Mouse (Mus musculus) limb, embryonic 13.5 days (tissue): ENCODE data around the gene Kcnj12. TPM values are rescaled to one million over a fixed set of nuclear protein-coding genes. Genes with fewer than 3 reads are reported as not detected.

Source experiments
- ATAC-seq: fragments of 200-750 bp; cut with Nextera tagmentation; 2 replicates; pipeline ENCODE4 v1.8.0; 2017; ENCODE audit warnings: low read depth, moderate number of reproducible peaks, moderate TSS enrichment; ENCODE audit not compliant: low FRiP score
- H3K27ac ChIP-seq: fragments of 300-500 bp; sonication (generic); 2 replicates; pipeline ENCODE4 v1.5.1; 2015; ENCODE audit warnings: inconsistent platforms, mild to moderate bottlenecking, moderate library complexity
- H3K27me3 ChIP-seq: fragments of 300-500 bp; sonication (generic); 2 replicates; pipeline ENCODE4 v1.6.1; 2015; ENCODE audit warnings: mild to moderate bottlenecking, inconsistent platforms
- H3K36me3 ChIP-seq: fragments of 300-500 bp; sonication (generic); 2 replicates; pipeline ENCODE4 v1.6.1; 2015; ENCODE audit warnings: inconsistent platforms, mild to moderate bottlenecking, moderate library complexity
- H3K4me1 ChIP-seq: fragments of 300-500 bp; sonication (generic); 2 replicates; pipeline ENCODE4 v1.6.1; 2015; ENCODE audit warnings: inconsistent platforms
- H3K4me2 ChIP-seq: fragments of 300-500 bp; sonication (generic); replicated peaks from 2 replicates; pipeline ENCODE4 v1.6.1; 2015; ENCODE audit warnings: inconsistent platforms, mild to moderate bottlenecking, moderate library complexity
- H3K4me3 ChIP-seq: fragments of 300-500 bp; sonication (generic); 2 replicates; pipeline ENCODE4 v1.5.1; 2015; ENCODE audit warnings: moderate library complexity, mild to moderate bottlenecking, inconsistent platforms
- H3K9ac ChIP-seq: fragments of 300-500 bp; sonication (generic); 2 replicates; pipeline ENCODE4 v1.6.1; 2015; ENCODE audit warnings: mild to moderate bottlenecking, inconsistent platforms
- H3K9me3 ChIP-seq: fragments of 300-500 bp; sonication (generic); 2 replicates; pipeline ENCODE4 v1.6.1; 2016; ENCODE audit warnings: inconsistent platforms
- WGBS: fragments of 180-500 bp; shearing (Covaris S2); methylation state at CpG from one replicate; pipeline ENCODE4 v1.1.7; 2015; 5-methylcytosine and 5-hydroxymethylcytosine counted together
- polyA plus RNA-seq: library from polyadenylated mRNA; unstranded; fragments of >200 nt; fragmentation: Nextera tagmentation; extraction: Ambion mirVana; gene quantifications from 2 replicates; pipeline ENCODE4 v1.2.1, GENCODE M21; 2015

Gene Kcnj12
- polyA plus RNA-seq, 1 experiment from 2014 or later: 0.14 TPM

GRCm38 (mm10) chr11:61108911-61109361, 86.6 kb downstream of the Kcnj12 start:
- WGBS: 91% methylated on average over 12 of the region's 12 CpGs
- H3K27ac ChIP-seq: no peak overlapping the region
- H3K9ac ChIP-seq: no peak overlapping the region
- H3K4me3 ChIP-seq: no peak overlapping the region
- no peak for ATAC-seq
- H3K4me2 ChIP-seq: no peak overlapping the region
- H3K9me3 ChIP-seq: no peaks in the 10 kb centered on the region
- no peaks in the 10 kb centered on the region for H3K27me3 ChIP-seq
- H3K36me3 ChIP-seq: no peaks in the 10 kb centered on the region
- H3K4me1 ChIP-seq: no peaks in the 10 kb centered on the region

- no peaks in the 10 kb centered on the region for H3K36me3 ChIP-seq
- H3K4me1 ChIP-seq: no peaks in the 10 kb centered on the region
- H3K27me3 ChIP-seq: no peaks in the 10 kb centered on the region
- no peak for ATAC-seq
- no peak overlapping the region for H3K4me3 ChIP-seq
- H3K9me3 ChIP-seq: no peaks in the 10 kb centered on the region
- no peak overlapping the region for H3K27ac ChIP-seq
- no peak overlapping the region for H3K4me2 ChIP-seq
- 84% methylated on average over 6 of the region's 6 CpGs for WGBS
- H3K9ac ChIP-seq: no peak overlapping the region
Measured at GRCm38 (mm10) chr11:61109707-61110106, 87.3 kb downstream of the Kcnj12 start.

- Histone ChIP-seq H3K27ac (no peak overlapping the region), H3K4me2 (no peak overlapping the region), H3K9ac (no peak overlapping the region), H3K4me3 (no peak overlapping the region), H3K9me3 (no peaks in the 10 kb centered on the region), H3K27me3 (no peaks in the 10 kb centered on the region), H3K36me3 (no peaks in the 10 kb centered on the region), H3K4me1 (no peaks in the 10 kb centered on the region)
- ATAC-seq: no peak
- 80% methylated on average over 10 of the region's 10 CpGs for WGBS
Measured at GRCm38 (mm10) chr11:61110113-61110512, 87.7 kb downstream of the Kcnj12 start.

- no peak overlapping the region for H3K4me2 ChIP-seq
- H3K4me1 ChIP-seq: no peaks in the 10 kb centered on the region
- no peak overlapping the region for H3K4me3 ChIP-seq
- H3K27ac ChIP-seq: no peak overlapping the region
- no peak overlapping the region for H3K9ac ChIP-seq
- no peaks in the 10 kb centered on the region for H3K27me3 ChIP-seq
- H3K36me3 ChIP-seq: no peaks in the 10 kb centered on the region
- WGBS: 47% methylated on average over 1 of the region's 1 CpGs
- no peak for ATAC-seq
- H3K9me3 ChIP-seq: no peaks in the 10 kb centered on the region
Measured at GRCm38 (mm10) chr11:61110928-61111327, 88.6 kb downstream of the Kcnj12 start.

- no peak overlapping the region for H3K4me2 ChIP-seq
- WGBS: 92% methylated on average over 4 of the region's 4 CpGs
- no peak overlapping the region for H3K27ac ChIP-seq
- H3K9ac ChIP-seq: no peak overlapping the region
- H3K4me1 ChIP-seq: no peaks in the 10 kb centered on the region
- no peak for ATAC-seq
- H3K27me3 ChIP-seq: no peaks in the 10 kb centered on the region
- H3K9me3 ChIP-seq: no peaks in the 10 kb centered on the region
- no peak overlapping the region for H3K4me3 ChIP-seq
- no peaks in the 10 kb centered on the region for H3K36me3 ChIP-seq
Measured at GRCm38 (mm10) chr11:61111472-61111871, 89.1 kb downstream of the Kcnj12 start.

GRCm38 (mm10) chr11:61112323-61112995, 90.1 kb downstream of the Kcnj12 start:
- Histone ChIP-seq H3K9ac (no peak overlapping the region), H3K36me3 (no peaks in the 10 kb centered on the region), H3K9me3 (no peaks in the 10 kb centered on the region), H3K27me3 (no peaks in the 10 kb centered on the region), H3K4me3 (no peak overlapping the region), H3K27ac (no peak overlapping the region), H3K4me2 (no peak overlapping the region), H3K4me1 (no peaks in the 10 kb centered on the region)
- no peak for ATAC-seq
- WGBS: 75% methylated on average over 8 of the region's 8 CpGs

- no peak overlapping the region for H3K4me3 ChIP-seq
- no peak overlapping the region for H3K27ac ChIP-seq
- no peak overlapping the region for H3K4me2 ChIP-seq
- H3K36me3 ChIP-seq: no peaks in the 10 kb centered on the region
- WGBS: 66% methylated on average over 8 of the region's 8 CpGs
- no peaks in the 10 kb centered on the region for H3K4me1 ChIP-seq
- H3K9ac ChIP-seq: no peak overlapping the region
- H3K27me3 ChIP-seq: no peaks in the 10 kb centered on the region
- no peaks in the 10 kb centered on the region; the same call in 1 of the 2 replicates for H3K9me3 ChIP-seq
- ATAC-seq: no peak
Measured at GRCm38 (mm10) chr11:61116226-61116625, 93.9 kb downstream of the Kcnj12 start.

GRCm38 (mm10) chr11:61119996-61120583, 97.7 kb downstream of the Kcnj12 start:
- H3K4me1 ChIP-seq: no peaks in the 10 kb centered on the region
- WGBS: 79% methylated on average over 3 of the region's 3 CpGs
- no peak overlapping the region for H3K4me3 ChIP-seq
- no peaks in the 10 kb centered on the region; the same call in 1 of the 2 replicates for H3K9me3 ChIP-seq
- H3K36me3 ChIP-seq: no peaks in the 10 kb centered on the region
- no peaks in the 10 kb centered on the region for H3K27me3 ChIP-seq
- no peak overlapping the region for H3K9ac ChIP-seq
- H3K27ac ChIP-seq: no peak overlapping the region
- ATAC-seq: no peak
- H3K4me2 ChIP-seq: no peak overlapping the region

Other genes starting within 250 kb of the Kcnj12 start
- gene Top3a, start 245.2 kb upstream of the Kcnj12 start, polyA plus RNA-seq: 18.9 and 22.0 TPM in 2 replicates
- 5.4 and 7.0 TPM in 2 replicates for gene Smcr8, start 245.0 kb upstream of the Kcnj12 start, polyA plus RNA-seq
- gene Shmt1, start 210.8 kb upstream of the Kcnj12 start, polyA plus RNA-seq: 47.9 and 52.2 TPM in 2 replicates
- gene Dhrs7b, start 191.9 kb upstream of the Kcnj12 start, polyA plus RNA-seq: 34.8 and 36.7 TPM in 2 replicates
- 62.3 and 67.1 TPM in 2 replicates for gene Tmem11, start 143.3 kb upstream of the Kcnj12 start, polyA plus RNA-seq
- 21.0 and 22.3 TPM in 2 replicates for gene Natd1, start 107.8 kb upstream of the Kcnj12 start, polyA plus RNA-seq
- 87.6 and 93.3 TPM in 2 replicates for gene Map2k3, start 90.5 kb upstream of the Kcnj12 start, polyA plus RNA-seq
- 1.2 and 1.7 TPM in 2 replicates for gene Tnfrsf13b, start 104.2 kb downstream of the Kcnj12 start, polyA plus RNA-seq
- gene Usp22, start 152.5 kb downstream of the Kcnj12 start, polyA plus RNA-seq: 173 and 184 TPM in 2 replicates
- gene Aldh3a1, start 185.0 kb downstream of the Kcnj12 start, polyA plus RNA-seq: 0.36 and 0.43 TPM in 2 replicates
- gene Aldh3a2, start 244.9 kb downstream of the Kcnj12 start, polyA plus RNA-seq: 23.7 and 26.7 TPM in 2 replicates